Mouse (Mus musculus) liver, embryonic 12.5 days (tissue): ENCODE data around the gene Tnpo1. TPM values are rescaled to one million over a fixed set of nuclear protein-coding genes. Genes with fewer than 3 reads are reported as not detected.
A peak's percentile ranks its signal among the peaks of the same experiment; 100 is the strongest.

Experiments used
- ATAC-seq: fragments of 200-750 bp; cut with Nextera tagmentation; 2 replicates; pipeline ENCODE4 v1.8.0; 2017; ENCODE audit warnings: moderate number of reproducible peaks, mild to moderate bottlenecking, moderate library complexity
- H3K27ac ChIP-seq: fragments of 300-500 bp; sonication (generic); 2 replicates; pipeline ENCODE4 v1.5.1; 2016; ENCODE audit warnings: mild to moderate bottlenecking
- H3K27me3 ChIP-seq: fragments of 300-500 bp; sonication (generic); replicated peaks from 2 replicates; pipeline ENCODE4 v1.6.1; 2016; ENCODE audit warnings: mild to moderate bottlenecking, moderate library complexity
- H3K36me3 ChIP-seq: fragments of 300-500 bp; sonication (generic); 2 replicates; pipeline ENCODE4 v1.6.1; 2016; ENCODE audit warnings: mild to moderate bottlenecking, moderate library complexity
- H3K4me1 ChIP-seq: fragments of 300-500 bp; sonication (generic); 2 replicates; pipeline ENCODE4 v1.6.1; 2016
- H3K4me2 ChIP-seq: fragments of 300-500 bp; sonication (generic); 2 replicates; pipeline ENCODE4 v1.6.1; 2016; ENCODE audit warnings: mild to moderate bottlenecking, moderate library complexity
- H3K4me3 ChIP-seq: fragments of 300-500 bp; sonication (generic); 2 replicates; pipeline ENCODE4 v1.5.1; 2016; ENCODE audit warnings: mild to moderate bottlenecking, moderate library complexity
- H3K9ac ChIP-seq: fragments of 300-500 bp; sonication (generic); 2 replicates; pipeline ENCODE4 v1.6.1; 2016; ENCODE audit warnings: mild to moderate bottlenecking, moderate library complexity
- H3K9me3 ChIP-seq: fragments of 300-500 bp; sonication (generic); replicated peaks from 2 replicates; pipeline ENCODE4 v1.6.1; 2016; ENCODE audit warnings: mild to moderate bottlenecking, moderate library complexity
- WGBS: fragments of 180-500 bp; shearing (Covaris S2); methylation state at CpG from one replicate; pipeline ENCODE4 v1.1.7; 2016; ENCODE audit not compliant: insufficient replicate concordance; 5-methylcytosine and 5-hydroxymethylcytosine counted together
- polyA plus RNA-seq: library from polyadenylated mRNA; unstranded; fragments of >200 nt; fragmentation: Nextera tagmentation; extraction: Ambion mirVana; gene quantifications from 2 replicates; pipeline ENCODE4 v1.2.1, GENCODE M21; 2016

The Tnpo1 gene
- polyA plus RNA-seq, 1 experiment from 2014 or later = 36.8 TPM

- Histone ChIP-seq H3K4me3 (no peak overlapping the region), H3K36me3 (peaks cover 98% of the 10 kb centered on the region), H3K27me3 (no peaks in the 10 kb centered on the region), H3K27ac (no peak overlapping the region), H3K9ac (no peak overlapping the region), H3K9me3 (no peaks in the 10 kb centered on the region), H3K4me1 (no peaks in the 10 kb centered on the region), H3K4me2 (no peak overlapping the region)
- 85% methylated on average over 1 of the region's 1 CpGs for WGBS
- no peak for ATAC-seq
Observed at GRCm38 (mm10) chr13:98881991-98882390, 44.2 kb downstream of the Tnpo1 start.

- H3K9ac ChIP-seq = no peak overlapping the region
- H3K27ac ChIP-seq = peak overlapping the region; percentile 21; the same call in 1 of the 2 replicates
- H3K4me3 ChIP-seq = no peak overlapping the region
- no peaks in the 10 kb centered on the region for H3K9me3 ChIP-seq
- 67% methylated on average over 2 of the region's 2 CpGs for WGBS
- H3K4me2 ChIP-seq = no peak overlapping the region
- no peaks in the 10 kb centered on the region for H3K4me1 ChIP-seq
- H3K27me3 ChIP-seq = no peaks in the 10 kb centered on the region
- peaks cover 88% of the 10 kb centered on the region for H3K36me3 ChIP-seq
- no peak for ATAC-seq
Observed at GRCm38 (mm10) chr13:98880336-98880735, 45.8 kb downstream of the Tnpo1 start.

GRCm38 (mm10) chr13:98879422-98879821, 46.8 kb downstream of the Tnpo1 start:
- WGBS = 91% methylated on average over 6 of the region's 6 CpGs
- no peaks in the 10 kb centered on the region for H3K4me1 ChIP-seq
- no peak overlapping the region for H3K27ac ChIP-seq
- peaks cover 87% of the 10 kb centered on the region for H3K36me3 ChIP-seq
- no peak overlapping the region for H3K4me3 ChIP-seq
- no peak overlapping the region for H3K9ac ChIP-seq
- H3K9me3 ChIP-seq = no peaks in the 10 kb centered on the region
- H3K27me3 ChIP-seq = no peaks in the 10 kb centered on the region
- ATAC-seq = no peak
- H3K4me2 ChIP-seq = no peak overlapping the region

GRCm38 (mm10) chr13:98877165-98877564, 49.0 kb downstream of the Tnpo1 start:
- Histone ChIP-seq H3K9me3 (no peaks in the 10 kb centered on the region), H3K4me3 (no peak overlapping the region), H3K4me2 (no peak overlapping the region), H3K27ac (no peak overlapping the region), H3K4me1 (peaks cover 5% of the 10 kb centered on the region; the same call in 1 of the 2 replicates), H3K36me3 (peaks cover 87% of the 10 kb centered on the region), H3K9ac (no peak overlapping the region), H3K27me3 (no peaks in the 10 kb centered on the region)
- no peak for ATAC-seq
- 79% methylated on average over 2 of the region's 2 CpGs for WGBS

GRCm38 (mm10) chr13:98874727-98875126, 51.5 kb downstream of the Tnpo1 start:
- no peak for ATAC-seq
- 83% methylated on average over 3 of the region's 3 CpGs for WGBS
- Histone ChIP-seq H3K4me2 (no peak overlapping the region), H3K9ac (no peak overlapping the region), H3K9me3 (no peaks in the 10 kb centered on the region), H3K4me1 (peaks cover 16% of the 10 kb centered on the region), H3K36me3 (peaks cover 88% of the 10 kb centered on the region), H3K27me3 (no peaks in the 10 kb centered on the region), H3K27ac (no peak overlapping the region), H3K4me3 (no peak overlapping the region)

GRCm38 (mm10) chr13:98872273-98872847, 53.8 kb downstream of the Tnpo1 start:
- no peaks in the 10 kb centered on the region for H3K9me3 ChIP-seq
- no peaks in the 10 kb centered on the region for H3K27me3 ChIP-seq
- no peak overlapping the region for H3K9ac ChIP-seq
- 68% methylated on average over 7 of the region's 7 CpGs for WGBS
- no peak overlapping the region for H3K4me3 ChIP-seq
- peaks cover 16% of the 10 kb centered on the region for H3K4me1 ChIP-seq
- H3K36me3 ChIP-seq = peaks cover 89% of the 10 kb centered on the region
- ATAC-seq = no peak
- no peak overlapping the region for H3K27ac ChIP-seq
- H3K4me2 ChIP-seq = no peak overlapping the region

GRCm38 (mm10) chr13:98871263-98871662, 54.9 kb downstream of the Tnpo1 start:
- H3K27me3 ChIP-seq = no peaks in the 10 kb centered on the region
- no peak overlapping the region for H3K4me3 ChIP-seq
- 0 out of 2 replicates have a peak, but pooled peaks have one; percentile 53 for ATAC-seq
- H3K27ac ChIP-seq = no peak overlapping the region; the same call in 1 of the 2 replicates
- no peak overlapping the region for H3K4me2 ChIP-seq
- H3K36me3 ChIP-seq = peaks cover 93% of the 10 kb centered on the region
- 73% methylated on average over 1 of the region's 1 CpGs for WGBS
- no peaks in the 10 kb centered on the region for H3K9me3 ChIP-seq
- peaks cover 16% of the 10 kb centered on the region for H3K4me1 ChIP-seq
- no peak overlapping the region for H3K9ac ChIP-seq

- Histone ChIP-seq H3K27ac (no peak overlapping the region), H3K4me1 (peaks cover 16% of the 10 kb centered on the region), H3K36me3 (peaks cover 97% of the 10 kb centered on the region), H3K27me3 (no peaks in the 10 kb centered on the region), H3K4me2 (no peak overlapping the region), H3K9me3 (no peaks in the 10 kb centered on the region), H3K9ac (no peak overlapping the region), H3K4me3 (no peak overlapping the region)
- WGBS = 88% methylated on average over 9 of the region's 9 CpGs
- ATAC-seq = no peak
Observed at GRCm38 (mm10) chr13:98868236-98868923, 57.8 kb downstream of the Tnpo1 start.

- no peak overlapping the region for H3K4me3 ChIP-seq
- no peak overlapping the region for H3K27ac ChIP-seq
- H3K36me3 ChIP-seq = peaks cover 97% of the 10 kb centered on the region
- H3K9me3 ChIP-seq = no peaks in the 10 kb centered on the region
- no peak overlapping the region for H3K4me2 ChIP-seq
- peaks cover 16% of the 10 kb centered on the region for H3K4me1 ChIP-seq
- WGBS = 48% methylated on average over 2 of the region's 2 CpGs
- peak; percentile 37; the same call in 1 of the 2 replicates for ATAC-seq
- no peaks in the 10 kb centered on the region for H3K27me3 ChIP-seq
- no peak overlapping the region for H3K9ac ChIP-seq
Observed at GRCm38 (mm10) chr13:98867810-98868209, 58.4 kb downstream of the Tnpo1 start.

- Histone ChIP-seq H3K4me2 (no peak overlapping the region), H3K27ac (no peak overlapping the region), H3K4me3 (no peak overlapping the region), H3K4me1 (no peaks in the 10 kb centered on the region), H3K9ac (no peak overlapping the region), H3K9me3 (no peaks in the 10 kb centered on the region), H3K27me3 (no peaks in the 10 kb centered on the region), H3K36me3 (peaks cover 85% of the 10 kb centered on the region)
- WGBS = 85% methylated on average over 8 of the region's 8 CpGs
- no peak for ATAC-seq
Observed at GRCm38 (mm10) chr13:98855291-98855690, 70.9 kb downstream of the Tnpo1 start.

- Histone ChIP-seq H3K4me1 (no peaks in the 10 kb centered on the region), H3K4me3 (no peak overlapping the region), H3K4me2 (no peak overlapping the region), H3K27me3 (no peaks in the 10 kb centered on the region), H3K9me3 (no peaks in the 10 kb centered on the region), H3K36me3 (peaks cover 70% of the 10 kb centered on the region), H3K27ac (no peak overlapping the region), H3K9ac (no peak overlapping the region)
- ATAC-seq = no peak
- WGBS = 64% methylated on average over 1 of the region's 1 CpGs
Observed at GRCm38 (mm10) chr13:98845794-98846193, 80.4 kb downstream of the Tnpo1 start.

- Histone ChIP-seq H3K36me3 (peaks cover 33% of the 10 kb centered on the region), H3K27me3 (no peaks in the 10 kb centered on the region), H3K9ac (no peak overlapping the region), H3K9me3 (no peaks in the 10 kb centered on the region), H3K4me2 (peak overlapping the region; percentile 28), H3K4me3 (no peak overlapping the region), H3K27ac (peak overlapping the region; percentile 50), H3K4me1 (peaks cover 29% of the 10 kb centered on the region)
- 70% methylated on average over 6 of the region's 6 CpGs for WGBS
- peak; percentile 25; the same call in 1 of the 2 replicates for ATAC-seq
Observed at GRCm38 (mm10) chr13:98836423-98837088, 89.6 kb downstream of the Tnpo1 start.
